Mouse (Mus musculus): Measurements from ENCODE around the gene Hist1h2ag. TPM values are rescaled to one million over a fixed set of nuclear protein-coding genes. Genes with fewer than 3 reads are reported as not detected.

Gene Hist1h2ag
- polyA plus RNA-seq, 1 experiment from 2014 or later: 55.6 TPM

- Histone ChIP-seq H3K9ac (no peak overlapping the region), H3K36me3 (no peaks in the 10 kb centered on the region), H3K4me1 (peaks cover 14% of the 10 kb centered on the region), H3K27me3 (peaks cover 25% of the 10 kb centered on the region), H3K27ac (no peak overlapping the region), H3K9me3 (no peaks in the 10 kb centered on the region), H3K4me3 (no peak overlapping the region), H3K4me2 (no peak overlapping the region)
- 76% methylated on average over 5 of the region's 5 CpGs for WGBS
- no peak for ATAC-seq (ENCODE audit: borderline replicate concordance, extremely low read depth, low FRiP score, low TSS enrichment)
Measured at GRCm38 (mm10) chr13:21992550-21992949, 50.2 kb downstream of the Hist1h2ag start.

Small RNA genes within 50 kb of the gene (microRNA-seq; reads per million reads assigned to microRNA genes)
- gene Gm26300 (not detected), gene Gm44390 (not detected), gene Gm44486 (not detected)

Other genes starting within 250 kb of the Hist1h2ag start
- gene Hist1h2bq, start 232.7 kb downstream of the Hist1h2ag start, polyA plus RNA-seq (2015; fragmentation: Nextera tagmentation; extraction: Ambion mirVana): 23.1 and 31.1 TPM in 2 replicates
- 1.7 TPM in 1 of 2 replicates, not detected in the other for gene Hist1h2ao, start 232.5 kb downstream of the Hist1h2ag start, polyA plus RNA-seq (2015; fragmentation: Nextera tagmentation; extraction: Ambion mirVana)
- not detected in 2 replicates for gene Hist1h4m, start 231.2 kb downstream of the Hist1h2ag start, polyA plus RNA-seq (2015; fragmentation: Nextera tagmentation; extraction: Ambion mirVana)
- gene Hist1h4n, start 210.7 kb downstream of the Hist1h2ag start, polyA plus RNA-seq (2015; fragmentation: Nextera tagmentation; extraction: Ambion mirVana): 19.5 and 22.5 TPM in 2 replicates
- 3,976 and 4,351 TPM in 2 replicates for gene Hist1h2ap, start 209.4 kb downstream of the Hist1h2ag start, polyA plus RNA-seq (2015; fragmentation: Nextera tagmentation; extraction: Ambion mirVana)
- 26.7 and 30.8 TPM in 2 replicates for gene Hist1h2br, start 209.2 kb downstream of the Hist1h2ag start, polyA plus RNA-seq (2015; fragmentation: Nextera tagmentation; extraction: Ambion mirVana)
- 11.6 and 13.3 TPM in 2 replicates for gene Zfp184, start 97.8 kb downstream of the Hist1h2ag start, polyA plus RNA-seq (2015; fragmentation: Nextera tagmentation; extraction: Ambion mirVana)
- gene Pom121l2, start 61.8 kb downstream of the Hist1h2ag start, polyA plus RNA-seq (2015; fragmentation: Nextera tagmentation; extraction: Ambion mirVana): 0.09 and 0.32 TPM in 2 replicates
- 11.2 and 36.4 TPM in 2 replicates for gene Prss16, start 33.2 kb downstream of the Hist1h2ag start, polyA plus RNA-seq (2015; fragmentation: Nextera tagmentation; extraction: Ambion mirVana)
- 8.1 and 8.2 TPM in 2 replicates for gene Hist1h2ah, start 7.4 kb downstream of the Hist1h2ag start, polyA plus RNA-seq (2015; fragmentation: Nextera tagmentation; extraction: Ambion mirVana)
- 7.0 and 7.4 TPM in 2 replicates for gene Hist1h2bk, start 7.1 kb downstream of the Hist1h2ag start, polyA plus RNA-seq (2015; fragmentation: Nextera tagmentation; extraction: Ambion mirVana)
- 27.2 and 29.1 TPM in 2 replicates for gene Hist1h4i, start 1.6 kb downstream of the Hist1h2ag start, polyA plus RNA-seq (2015; fragmentation: Nextera tagmentation; extraction: Ambion mirVana)
- 15.7 and 16.0 TPM in 2 replicates for gene Hist1h2bj, start 270 bp upstream of the Hist1h2ag start, polyA plus RNA-seq (2015; fragmentation: Nextera tagmentation; extraction: Ambion mirVana)
- gene Vmn1r188, start 41.5 kb upstream of the Hist1h2ag start, polyA plus RNA-seq (2015; fragmentation: Nextera tagmentation; extraction: Ambion mirVana): not detected in 2 replicates
- not detected in 2 replicates for gene Vmn1r189, start 62.9 kb upstream of the Hist1h2ag start, polyA plus RNA-seq (2015; fragmentation: Nextera tagmentation; extraction: Ambion mirVana)
- gene Vmn1r191, start 141.0 kb upstream of the Hist1h2ag start, polyA plus RNA-seq (2015; fragmentation: Nextera tagmentation; extraction: Ambion mirVana): not detected in 2 replicates
- gene Vmn1r192, start 148.2 kb upstream of the Hist1h2ag start, polyA plus RNA-seq (2015; fragmentation: Nextera tagmentation; extraction: Ambion mirVana): not detected in 2 replicates
- not detected in 2 replicates for gene Vmn1r193, start 180.2 kb upstream of the Hist1h2ag start, polyA plus RNA-seq (2015; fragmentation: Nextera tagmentation; extraction: Ambion mirVana)
- gene Vmn1r194, start 201.3 kb upstream of the Hist1h2ag start, polyA plus RNA-seq (2015; fragmentation: Nextera tagmentation; extraction: Ambion mirVana): not detected in 2 replicates
- gene Vmn1r195, start 227.6 kb upstream of the Hist1h2ag start, polyA plus RNA-seq (2015; fragmentation: Nextera tagmentation; extraction: Ambion mirVana): not detected in 2 replicates
- gene Vmn1r196, start 247.0 kb upstream of the Hist1h2ag start, polyA plus RNA-seq (2015; fragmentation: Nextera tagmentation; extraction: Ambion mirVana): not detected in 2 replicates